Mouse (Mus musculus) E14TG2a.4 (cell line): ENCODE results near the gene Cdh6.

Experiments used
- H3K27me3 ChIP-seq: 2 replicates; pipeline ENCODE4 v1.6.1; 2014; ENCODE audit warnings: low read length, control low read depth; ENCODE audit not compliant: insufficient read depth
- H3K36me3 ChIP-seq: 2 replicates; pipeline ENCODE4 v1.6.1; 2014; ENCODE audit warnings: low read length, control low read depth; ENCODE audit not compliant: insufficient read depth
- H3K4me1 ChIP-seq: replicated peaks from 2 replicates; pipeline ENCODE4 v1.6.1; 2014; ENCODE audit warnings: low read depth, low read length, control low read depth
- H3K4me3 ChIP-seq: replicated peaks from 2 replicates; pipeline ENCODE4 v1.5.1; 2014; ENCODE audit warnings: mild to moderate bottlenecking, low read length
- H3K9me3 ChIP-seq: 2 replicates; pipeline ENCODE4 v1.6.1; 2014; ENCODE audit warnings: low read length, control low read depth
- CTCF ChIP-seq: conservative IDR thresholded peaks from 2 replicates; pipeline ENCODE4 v1.5.1; 2014; ENCODE audit warnings: low read length
- NANOG ChIP-seq: IDR thresholded peaks from 2 replicates; pipeline ENCODE4 v1.6.1; 2014; ENCODE audit warnings: borderline replicate concordance, low read length, mixed read lengths
- POU5F1 ChIP-seq: IDR thresholded peaks from 2 replicates; pipeline ENCODE4 v1.6.1; 2014; ENCODE audit warnings: low read length, borderline replicate concordance

The Cdh6 gene

DNA sequence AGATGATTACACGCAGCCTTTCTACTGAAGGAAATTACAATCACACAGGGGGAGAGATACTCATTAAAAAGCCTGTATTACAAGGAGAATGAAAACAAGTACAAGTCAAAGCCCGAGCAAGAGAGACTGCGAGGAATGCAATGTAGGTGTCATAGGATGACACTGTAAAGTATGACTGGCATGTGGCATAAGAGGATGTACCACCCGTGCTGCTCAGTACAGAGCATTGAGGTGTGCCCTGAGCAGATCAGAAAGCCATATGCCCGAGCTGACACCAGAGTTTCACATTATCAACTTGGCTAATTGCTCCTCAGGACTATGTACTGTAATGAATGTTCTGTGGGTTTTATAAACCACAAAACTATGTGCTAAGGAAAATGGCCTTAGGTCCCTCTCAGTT lies 115.7 kb downstream of the Cdh6 start:
- Histone ChIP-seq H3K9me3 (no peaks in the 10 kb centered on the region), H3K4me3 (no peak overlapping the region), H3K4me1 (no peaks in the 10 kb centered on the region), H3K36me3 (no peaks in the 10 kb centered on the region), H3K27me3 (no peaks in the 10 kb centered on the region)
- TF ChIP-seq POU5F1, result no peak
- no peak for TF ChIP-seq CTCF
- no peak for TF ChIP-seq NANOG

DNA sequence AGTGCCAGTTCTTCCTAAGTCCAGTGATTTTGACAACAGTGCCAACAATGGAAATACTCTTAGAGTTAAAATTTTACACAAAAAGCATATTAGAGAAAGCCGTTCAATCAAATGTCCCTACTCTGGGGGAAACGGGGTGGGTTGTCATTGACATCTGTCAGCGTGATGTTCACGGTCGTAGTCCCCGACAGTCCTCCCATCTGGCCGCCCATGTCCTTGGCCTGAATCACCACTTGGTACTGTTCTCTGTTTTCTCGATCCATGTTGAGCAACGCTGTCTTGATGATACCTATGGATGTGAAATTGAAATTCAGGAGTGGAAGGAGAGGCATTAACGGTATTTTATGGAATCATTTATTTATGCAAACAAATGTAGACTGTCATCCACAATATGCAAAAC lies 116.2 kb downstream of the Cdh6 start:
- Histone ChIP-seq H3K4me3 (no peak overlapping the region), H3K9me3 (no peaks in the 10 kb centered on the region), H3K4me1 (no peaks in the 10 kb centered on the region), H3K27me3 (no peaks in the 10 kb centered on the region), H3K36me3 (no peaks in the 10 kb centered on the region)
- TF ChIP-seq CTCF (no peak), POU5F1 (no peak), NANOG (no peak)

DNA sequence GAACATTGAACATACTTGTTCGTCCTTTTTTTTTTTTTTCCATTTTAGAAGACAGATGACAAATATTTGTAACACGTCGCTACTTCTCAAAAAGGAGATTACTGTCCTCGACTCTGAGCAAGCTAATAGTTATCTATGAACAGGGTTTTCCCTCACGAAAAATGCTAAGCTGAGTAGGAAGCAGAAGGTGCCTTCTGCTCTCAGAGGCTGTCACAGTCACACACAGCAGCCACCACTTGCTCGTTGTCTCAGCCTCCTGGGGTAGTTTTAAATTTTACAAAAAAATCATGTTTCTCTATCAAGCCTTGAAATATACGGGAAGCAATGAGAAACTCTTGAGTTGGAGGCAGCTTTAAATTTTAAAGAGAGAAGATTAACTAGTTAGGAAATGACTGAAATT lies 125.6 kb downstream of the Cdh6 start:
- H3K4me1 ChIP-seq, result no peaks in the 10 kb centered on the region
- no peak for TF ChIP-seq CTCF
- TF ChIP-seq NANOG, result no peak
- no peak overlapping the region for H3K4me3 ChIP-seq
- H3K27me3 ChIP-seq, result no peaks in the 10 kb centered on the region
- no peaks in the 10 kb centered on the region for H3K36me3 ChIP-seq
- H3K9me3 ChIP-seq, result no peaks in the 10 kb centered on the region

DNA sequence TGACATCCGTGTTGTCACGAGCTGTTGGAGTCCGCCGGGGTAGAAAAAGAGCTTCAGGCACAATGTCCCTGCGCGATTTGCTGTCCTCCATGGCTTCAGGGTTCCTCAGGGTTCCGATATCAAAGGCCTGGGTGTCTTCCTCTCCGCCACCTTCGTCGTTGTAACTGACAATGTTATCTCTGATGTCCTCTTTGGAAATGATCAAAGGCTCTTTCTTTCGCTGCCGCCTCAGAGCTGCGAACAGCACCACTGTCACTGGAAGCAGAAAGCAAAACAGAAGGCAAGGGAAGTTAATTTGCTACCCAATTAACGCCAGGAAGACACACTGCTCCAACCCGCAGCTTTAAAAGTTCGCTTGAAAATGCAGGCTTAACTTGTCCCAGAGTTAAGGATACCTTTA lies 139.0 kb downstream of the Cdh6 start:
- TF ChIP-seq NANOG (no peak), CTCF (no peak), POU5F1 (no peak)
- Histone ChIP-seq H3K4me1 (no peaks in the 10 kb centered on the region), H3K9me3 (no peaks in the 10 kb centered on the region), H3K4me3 (peak overlapping the region; percentile 45), H3K27me3 (no peaks in the 10 kb centered on the region), H3K36me3 (no peaks in the 10 kb centered on the region)

DNA sequence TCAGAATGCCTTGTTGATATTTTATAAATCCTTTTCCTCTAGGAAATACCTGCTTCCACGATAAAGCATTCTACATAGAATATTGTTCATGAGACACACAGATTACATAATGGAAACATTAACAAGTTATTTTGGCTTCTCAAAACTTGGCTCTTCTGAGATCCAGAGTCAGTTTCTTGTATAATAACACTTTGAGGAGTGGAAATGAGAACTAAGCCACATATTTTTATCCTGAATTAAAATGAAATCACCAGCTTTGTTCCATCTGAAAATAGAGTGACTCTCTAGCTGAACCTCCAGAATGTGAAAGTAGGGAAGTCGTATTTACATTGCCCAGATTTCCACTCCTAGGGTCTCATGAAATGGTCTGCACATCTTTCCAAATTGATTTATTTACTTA lies 142.8 kb downstream of the Cdh6 start:
- TF ChIP-seq POU5F1, result no peak
- no peak for TF ChIP-seq NANOG
- no peak for TF ChIP-seq CTCF
- H3K27me3 ChIP-seq, result no peaks in the 10 kb centered on the region
- no peaks in the 10 kb centered on the region for H3K9me3 ChIP-seq
- H3K4me1 ChIP-seq, result no peaks in the 10 kb centered on the region
- no peaks in the 10 kb centered on the region for H3K36me3 ChIP-seq
- H3K4me3 ChIP-seq, result no peak overlapping the region

DNA sequence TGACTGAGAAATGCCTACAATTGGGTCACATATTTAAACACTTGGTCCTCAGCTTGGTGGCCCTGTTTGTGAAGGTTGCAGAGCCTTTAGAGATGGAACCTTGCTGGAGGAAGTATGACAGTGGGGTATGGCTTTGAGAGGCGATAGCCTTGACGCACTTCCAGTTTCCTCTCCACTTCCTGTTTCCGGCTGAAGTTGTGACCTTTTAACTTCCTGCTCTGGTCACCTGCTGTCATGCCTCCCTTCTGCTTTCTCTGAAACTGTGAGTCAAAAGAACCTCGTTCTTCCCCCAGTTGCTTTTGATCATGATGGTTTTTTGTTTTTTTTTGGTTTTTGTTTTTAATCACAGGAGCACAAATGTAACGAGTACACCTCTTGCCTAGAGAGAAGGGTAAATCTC lies 146.0 kb downstream of the Cdh6 start:
- no peak for TF ChIP-seq POU5F1
- TF ChIP-seq CTCF, result no peak
- TF ChIP-seq NANOG, result no peak
- Histone ChIP-seq H3K9me3 (peaks cover 9% of the 10 kb centered on the region; the same call in 1 of the 2 replicates), H3K4me3 (no peak overlapping the region), H3K27me3 (no peaks in the 10 kb centered on the region), H3K4me1 (no peaks in the 10 kb centered on the region), H3K36me3 (no peaks in the 10 kb centered on the region)

DNA sequence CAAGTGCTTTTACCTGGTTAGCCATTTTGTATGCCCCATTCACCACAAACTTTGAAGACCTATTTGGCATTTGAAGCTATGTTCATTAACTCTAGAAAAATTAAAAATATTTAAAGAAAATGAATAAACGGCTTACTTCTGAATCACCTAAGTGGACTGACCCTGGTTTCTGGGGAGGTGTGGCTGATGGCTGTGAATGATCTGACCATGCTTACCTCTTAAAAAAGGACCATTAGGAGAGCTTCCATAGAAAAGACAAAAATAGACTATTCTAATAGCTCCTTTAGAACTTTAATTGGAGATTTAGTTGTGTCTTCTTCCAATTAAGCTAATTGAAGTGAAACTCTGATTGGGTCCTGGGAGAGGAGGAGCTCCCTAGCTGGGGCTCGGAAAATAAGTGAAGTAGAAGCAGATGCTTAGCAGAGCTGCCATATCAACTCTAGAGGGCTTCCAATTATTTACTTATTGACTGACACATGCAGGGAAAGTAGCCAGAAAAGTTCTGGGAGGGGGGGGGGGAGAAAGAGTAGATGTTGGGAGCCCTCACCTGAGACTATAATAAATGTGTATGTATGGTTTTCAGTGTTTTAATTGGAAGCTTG lies 156.6 kb downstream of the Cdh6 start:
- Histone ChIP-seq H3K27me3 (no peaks in the 10 kb centered on the region), H3K36me3 (no peaks in the 10 kb centered on the region), H3K4me3 (no peak overlapping the region), H3K9me3 (peaks cover 6% of the 10 kb centered on the region), H3K4me1 (no peaks in the 10 kb centered on the region)
- TF ChIP-seq NANOG (no peak), POU5F1 (no peak), CTCF (no peak)

DNA sequence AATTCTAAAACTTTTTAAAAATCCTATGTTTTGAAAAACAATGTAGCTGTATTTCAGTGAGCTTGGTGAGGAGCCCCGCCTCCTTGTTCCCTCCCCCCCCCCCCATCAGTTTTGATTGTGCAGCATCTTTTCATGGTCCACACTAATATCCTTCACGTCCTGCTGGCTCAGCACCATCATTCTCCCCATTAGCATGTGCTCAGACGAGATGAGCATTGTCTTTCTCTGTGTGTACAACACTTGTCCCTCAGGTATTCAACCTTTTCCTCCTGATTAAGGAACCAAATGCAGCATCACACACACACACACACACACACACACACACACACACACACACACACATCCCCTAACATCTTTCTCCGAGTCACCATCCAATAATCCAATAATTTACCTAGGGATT lies 164.7 kb downstream of the Cdh6 start:
- Histone ChIP-seq H3K36me3 (no peaks in the 10 kb centered on the region), H3K4me1 (0 out of 2 replicates have a peak, but pooled peaks cover 4% of the 10 kb centered on the region), H3K4me3 (no peak overlapping the region), H3K27me3 (peaks cover 3% of the 10 kb centered on the region; the same call in 1 of the 2 replicates), H3K9me3 (no peaks in the 10 kb centered on the region)
- TF ChIP-seq CTCF, result no peak
- TF ChIP-seq POU5F1, result no peak
- TF ChIP-seq NANOG, result no peak

DNA sequence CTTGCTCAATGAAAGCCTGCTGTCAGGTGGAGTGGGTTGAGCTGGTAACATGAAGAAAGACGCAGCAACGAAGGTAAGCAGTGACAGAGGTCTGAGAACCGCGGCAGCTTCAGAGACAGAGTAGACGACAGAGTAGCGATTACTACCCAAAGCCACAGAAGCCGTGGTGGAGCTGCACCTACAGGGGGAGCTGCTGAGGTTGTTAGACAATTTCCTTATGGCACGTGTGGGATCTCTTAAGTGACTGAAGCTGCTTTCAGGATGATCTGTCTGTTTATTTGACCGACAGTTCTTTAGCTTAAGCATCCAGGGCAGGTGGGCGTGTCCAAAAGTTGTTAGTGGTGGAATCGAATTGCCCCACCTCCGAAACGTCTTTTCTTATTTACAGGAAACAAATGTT lies 167.5 kb downstream of the Cdh6 start:
- no peaks in the 10 kb centered on the region for H3K9me3 ChIP-seq
- H3K4me3 ChIP-seq, result no peak overlapping the region
- H3K27me3 ChIP-seq, result peaks cover 6% of the 10 kb centered on the region; the same call in 1 of the 2 replicates
- TF ChIP-seq CTCF, result peak; percentile 61
- TF ChIP-seq NANOG, result no peak
- 0 out of 2 replicates have a peak, but pooled peaks cover 4% of the 10 kb centered on the region for H3K4me1 ChIP-seq
- no peaks in the 10 kb centered on the region for H3K36me3 ChIP-seq
